Mouse (Mus musculus) myocyte (in vitro differentiated cells): ENCODE measurements around the gene Itga2b. TPM values are rescaled to one million over a fixed set of nuclear protein-coding genes. Genes with fewer than 3 reads are reported as not detected.
A peak's percentile ranks its signal among the peaks of the same experiment; 100 is the strongest.

Source experiments
- H3K27me3 ChIP-seq: one replicate; pipeline ENCODE4 v1.6.1; 2011; ENCODE audit not compliant: control insufficient read depth, insufficient read depth, insufficient read length
- H3K36me3 ChIP-seq: one replicate; pipeline ENCODE4 v1.6.1; 2011; ENCODE audit not compliant: control insufficient read depth, insufficient read depth
- H3K4me2 ChIP-seq: one replicate; pipeline ENCODE4 v1.6.1; 2011; ENCODE audit warnings: low read depth, control low read depth
- H3K4me3 ChIP-seq: one replicate; pipeline ENCODE4 v1.5.1; 2011; ENCODE audit warnings: mild to moderate bottlenecking, control low read depth, moderate library complexity
- H3K79me2 ChIP-seq: one replicate; pipeline ENCODE4 v1.6.1; 2011; ENCODE audit not compliant: control insufficient read depth, insufficient read depth
- H3ac ChIP-seq: one replicate; pipeline ENCODE4 v1.6.1; 2011; ENCODE audit not compliant: control insufficient read depth, insufficient read length
- CEBPB ChIP-seq: IDR thresholded peaks from 2 replicates; pipeline ENCODE4 v1.6.1; 2011; ENCODE audit warnings: mild to moderate bottlenecking, moderate library complexity; ENCODE audit not compliant: poor library complexity, insufficient read depth, severe bottlenecking
- E2F4 ChIP-seq: IDR thresholded peaks from one replicate; pipeline ENCODE4 v1.6.1; 2011; ENCODE audit warnings: mild to moderate bottlenecking, control low read depth, moderate library complexity; ENCODE audit not compliant: insufficient read depth
- MAX ChIP-seq: IDR thresholded peaks from one replicate; pipeline ENCODE4 v1.6.1; 2011; ENCODE audit warnings: low read depth, mild to moderate bottlenecking, control low read depth
- MYOD1 ChIP-seq, 3 experiments: IDR thresholded peaks; one replicate each; pipeline ENCODE4 v1.6.1; 2011; ENCODE audit warnings: control low read depth in 2 of 3, low read depth in 2 of 3, mild to moderate bottlenecking in 2 of 3, moderate library complexity in 1 of 3; ENCODE audit not compliant: insufficient read length in 2 of 3, control insufficient read depth in 1 of 3
- MYOG ChIP-seq, 3 experiments: IDR thresholded peaks; one replicate each; pipeline ENCODE4 v1.6.1; 2011; ENCODE audit warnings: control low read depth in 2 of 3, low read depth in 2 of 3, mild to moderate bottlenecking in 2 of 3; ENCODE audit not compliant: insufficient read length in 2 of 3, control insufficient read depth in 1 of 3, insufficient read depth in 1 of 3
- POLR2A ChIP-seq: IDR thresholded peaks from one replicate; pipeline ENCODE4 v1.6.1; 2011; ENCODE audit warnings: low read depth, mild to moderate bottlenecking, control low read depth, moderate library complexity; ENCODE audit not compliant: insufficient read length
- POLR2AphosphoS2 ChIP-seq: IDR thresholded peaks from one replicate; pipeline ENCODE4 v1.6.1; 2011; ENCODE audit warnings: low read depth, control low read depth; ENCODE audit not compliant: insufficient read length
- REST ChIP-seq: IDR thresholded peaks from one replicate; pipeline ENCODE4 v1.6.1; 2011; ENCODE audit warnings: mild to moderate bottlenecking, control low read depth, moderate library complexity; ENCODE audit not compliant: insufficient read depth, insufficient read length
- SRF ChIP-seq: IDR thresholded peaks from one replicate; pipeline ENCODE4 v1.6.1; 2011; ENCODE audit warnings: low read depth; ENCODE audit not compliant: control insufficient read depth, insufficient read length
- TCF12 ChIP-seq: IDR thresholded peaks from one replicate; pipeline ENCODE4 v1.6.1; 2011; ENCODE audit warnings: mild to moderate bottlenecking, control low read depth; ENCODE audit not compliant: poor library complexity, insufficient read depth, severe bottlenecking
- TCF3 ChIP-seq: IDR thresholded peaks from one replicate; pipeline ENCODE4 v1.6.1; 2011; ENCODE audit warnings: low read depth, control low read depth; ENCODE audit not compliant: insufficient read length
- USF1 ChIP-seq: IDR thresholded peaks from one replicate; pipeline ENCODE4 v1.6.1; 2011; ENCODE audit warnings: low read depth, mild to moderate bottlenecking, control low read depth, moderate library complexity
- polyA plus RNA-seq: library from polyadenylated mRNA; unstranded; fragments of >200 nt; fragmentation: generic; extraction: Trizol; gene quantifications from one replicate; pipeline ENCODE4 v1.2.1, GENCODE M21; 2012; ENCODE audit warnings: missing spikeins

The Itga2b gene
- polyA plus RNA-seq, 1 experiment, result 7.2 TPM

GRCm38 (mm10) chr11:102445264-102445890 is 24.5 kb downstream of the Itga2b start:
- Histone ChIP-seq H3K79me2 (no peaks in the 10 kb centered on the region), H3K4me3 (peak overlapping the region; percentile 72), H3K36me3 (no peaks in the 10 kb centered on the region), H3K4me2 (peak overlapping the region; percentile 77), H3K27me3 (peaks cover 10% of the 10 kb centered on the region), H3ac (no peak overlapping the region)
- TF ChIP-seq MYOD1 (IDR thresholded peaks at IDR 0.05; ENCODE audit: control insufficient read depth in 1 of 3, insufficient read length in 2 of 3, low read depth in 2 of 3), result peak; percentile 70 to 92 (median 74)
- no peak for TF ChIP-seq MAX
- no peak for TF ChIP-seq E2F4
- no peak for TF ChIP-seq CEBPB
- peak; percentile 58 to 87 (median 76) for TF ChIP-seq MYOG (IDR thresholded peaks at IDR 0.05; ENCODE audit: control insufficient read depth in 1 of 3, insufficient read depth in 1 of 3, insufficient read length in 2 of 3, low read depth in 2 of 3)
- TF ChIP-seq TCF12, result peak; percentile 41
- TF ChIP-seq USF1, result no peak
- TF ChIP-seq POLR2AphosphoS2, result no peak
- TF ChIP-seq TCF3, result no peak
- no peak for TF ChIP-seq REST
- no peak for TF ChIP-seq POLR2A
- no peak for TF ChIP-seq SRF

- Histone ChIP-seq H3ac (no peak overlapping the region), H3K36me3 (peaks cover 1% of the 10 kb centered on the region), H3K4me2 (peak overlapping the region; percentile 15), H3K79me2 (no peaks in the 10 kb centered on the region), H3K4me3 (no peak overlapping the region), H3K27me3 (peaks cover 10% of the 10 kb centered on the region)
- TF ChIP-seq E2F4, result no peak
- no peak for TF ChIP-seq MAX
- TF ChIP-seq REST, result no peak
Observed at GRCm38 (mm10) chr11:102444781-102445180, 25.1 kb downstream of the Itga2b start.

GRCm38 (mm10) chr11:102444321-102444720 is 25.6 kb downstream of the Itga2b start:
- Histone ChIP-seq H3K4me3 (no peak overlapping the region), H3K4me2 (peak overlapping the region; percentile 15), H3K36me3 (peaks cover 6% of the 10 kb centered on the region), H3ac (no peak overlapping the region), H3K79me2 (no peaks in the 10 kb centered on the region), H3K27me3 (peaks cover 5% of the 10 kb centered on the region)
- no peak for TF ChIP-seq MYOG (IDR thresholded peaks at IDR 0.05; ENCODE audit: control insufficient read depth in 1 of 3, insufficient read depth in 1 of 3, insufficient read length in 2 of 3, low read depth in 2 of 3)
- no peak for TF ChIP-seq POLR2A
- no peak for TF ChIP-seq POLR2AphosphoS2
- no peak for TF ChIP-seq E2F4
- no peak for TF ChIP-seq TCF12
- no peak for TF ChIP-seq USF1

- Histone ChIP-seq H3ac (no peak overlapping the region), H3K36me3 (peaks cover 8% of the 10 kb centered on the region), H3K4me2 (peak overlapping the region; percentile 60), H3K4me3 (peak overlapping the region; percentile 11), H3K79me2 (no peaks in the 10 kb centered on the region), H3K27me3 (peaks cover 3% of the 10 kb centered on the region)
- no peak for TF ChIP-seq CEBPB
- peak; percentile 53 for TF ChIP-seq POLR2AphosphoS2
- TF ChIP-seq TCF12, result peak; percentile 67
- TF ChIP-seq MAX, result no peak
- TF ChIP-seq SRF, result no peak
- TF ChIP-seq USF1, result no peak
- peak in 2 of 3 experiments; percentile 61 to 98 for TF ChIP-seq MYOD1 (IDR thresholded peaks at IDR 0.05; ENCODE audit: control insufficient read depth in 1 of 3, insufficient read length in 2 of 3, low read depth in 2 of 3)
- peak; percentile 61 for TF ChIP-seq TCF3
- no peak for TF ChIP-seq POLR2A
- TF ChIP-seq MYOG (IDR thresholded peaks at IDR 0.05; ENCODE audit: control insufficient read depth in 1 of 3, insufficient read depth in 1 of 3, insufficient read length in 2 of 3, low read depth in 2 of 3), result peak; percentile 71 to 96 (median 75)
- no peak for TF ChIP-seq REST
- no peak for TF ChIP-seq E2F4
Observed at GRCm38 (mm10) chr11:102443740-102444139, 26.2 kb downstream of the Itga2b start.

- Histone ChIP-seq H3K27me3 (no peaks in the 10 kb centered on the region), H3K4me3 (peak overlapping the region; percentile 11), H3K36me3 (peaks cover 8% of the 10 kb centered on the region), H3K4me2 (peak overlapping the region; percentile 22), H3K79me2 (no peaks in the 10 kb centered on the region), H3ac (no peak overlapping the region)
- TF ChIP-seq MYOG (IDR thresholded peaks at IDR 0.05; ENCODE audit: control insufficient read depth in 1 of 3, insufficient read depth in 1 of 3, insufficient read length in 2 of 3, low read depth in 2 of 3), result peak in 2 of 3 experiments; percentile 21 to 36
- peak; percentile 34 for TF ChIP-seq POLR2AphosphoS2
- TF ChIP-seq E2F4, result no peak
- no peak for TF ChIP-seq REST
- TF ChIP-seq MAX, result no peak
- no peak for TF ChIP-seq CEBPB
- no peak for TF ChIP-seq USF1
- peak; percentile 37 for TF ChIP-seq POLR2A
- TF ChIP-seq MYOD1 (IDR thresholded peaks at IDR 0.05; ENCODE audit: control insufficient read depth in 1 of 3, insufficient read length in 2 of 3, low read depth in 2 of 3), result peak in 1 of 3 experiments; percentile 55
- TF ChIP-seq TCF3, result no peak
- TF ChIP-seq TCF12, result no peak
- TF ChIP-seq SRF, result no peak
Observed at GRCm38 (mm10) chr11:102442089-102442488, 27.8 kb downstream of the Itga2b start.
